Mouse (Mus musculus): ENCODE measurements around the gene Zfp526. TPM values are rescaled to one million over a fixed set of nuclear protein-coding genes. Genes with fewer than 3 reads are reported as not detected.
A peak's percentile ranks its signal among the peaks of the same experiment; 100 is the strongest.

The Zfp526 gene
- polyA plus RNA-seq, 1 experiment from 2014 or later = 2.8 TPM

DNA sequence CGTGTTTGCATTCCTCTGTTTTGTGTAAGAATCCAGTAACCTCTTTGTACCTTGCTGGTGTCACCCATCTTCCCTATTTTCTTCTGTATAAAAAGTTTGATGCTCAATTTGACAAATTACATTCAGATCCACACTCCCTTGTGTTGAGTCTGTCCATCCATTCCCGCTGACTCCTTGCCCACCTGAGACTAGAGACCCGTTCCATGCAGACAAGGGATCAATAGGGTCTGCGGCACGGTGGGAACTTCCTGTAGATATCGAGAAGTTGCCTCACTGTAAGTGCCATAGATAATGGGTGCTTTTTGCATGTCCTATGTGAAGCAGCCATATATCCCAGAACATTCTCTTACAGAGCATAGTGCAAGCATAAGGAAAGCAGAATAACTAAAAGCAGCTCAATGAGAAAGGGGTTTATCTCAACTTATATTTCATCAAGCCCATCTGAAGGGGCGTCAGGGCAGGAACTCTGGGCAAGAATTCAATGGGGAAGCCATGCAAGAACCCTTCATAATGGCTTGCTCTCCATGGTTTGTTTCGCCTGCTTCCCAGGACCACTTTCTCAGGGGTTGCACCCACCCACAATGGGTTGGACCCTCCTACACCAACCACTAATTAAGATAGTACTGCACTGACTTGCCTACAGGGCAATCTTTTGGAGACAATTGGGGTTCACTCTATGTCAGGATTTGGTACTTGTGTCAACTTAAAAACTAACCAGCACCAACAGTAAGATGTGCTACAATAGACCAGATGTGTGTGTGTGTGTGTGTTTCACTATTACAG is 45.1 kb downstream of the Zfp526 start:
- H3K27me3 ChIP-seq = no peaks in the 10 kb centered on the region
- peaks cover 8% of the 10 kb centered on the region for H3K36me3 ChIP-seq
- no peak overlapping the region for H3K9ac ChIP-seq
- no peak for ATAC-seq (ENCODE audit: low FRiP score, low read depth)
- H3K4me1 ChIP-seq = peaks cover 23% of the 10 kb centered on the region
- peak overlapping the region; percentile 68 for H3K4me2 ChIP-seq (replicated peaks)
- H3K9me3 ChIP-seq = no peaks in the 10 kb centered on the region
- H3K4me3 ChIP-seq = 0 out of 2 replicates have a peak overlapping the region, but pooled peaks have one; percentile 75
- H3K27ac ChIP-seq = no peak overlapping the region
- WGBS = 88% methylated on average over 8 of the region's 8 CpGs

DNA sequence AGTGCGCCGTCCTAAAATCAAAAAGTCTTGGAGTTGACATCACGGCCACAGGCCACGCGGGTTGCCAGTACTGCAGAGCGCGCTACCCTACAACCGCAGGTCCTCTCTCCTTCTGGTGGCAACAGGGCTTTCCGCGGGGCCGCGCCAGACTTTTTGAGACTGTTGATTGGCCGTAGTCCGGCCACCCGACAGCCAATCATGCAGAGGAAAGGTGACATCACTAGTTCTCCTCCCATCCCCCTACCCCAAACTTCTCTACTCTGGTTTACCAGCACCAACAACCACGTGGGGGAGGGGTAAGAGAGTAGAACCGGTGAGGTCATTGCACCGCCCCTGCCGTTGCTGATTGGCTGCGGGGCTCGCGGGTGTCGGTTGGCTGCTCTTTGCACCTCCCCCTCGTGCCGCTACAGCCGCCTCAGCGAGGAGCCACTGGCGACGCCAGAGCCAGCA is 46.1 kb downstream of the Zfp526 start, which contains the start of gene Cic:
Gene Cic (plus strand): TSS at position 404 of the 450 bp plus-strand sequence.
- ATAC-seq (ENCODE audit: low FRiP score, low read depth) = peak; percentile 87
- H3K27ac ChIP-seq = peak within 1 kb of the TSS; percentile 91
- H3K9ac ChIP-seq = peak within 1 kb of the TSS; percentile 78
- peak within 1 kb of the TSS; percentile 75 for H3K4me3 ChIP-seq
- H3K27me3 ChIP-seq = no peaks in the 10 kb centered on the region
- H3K9me3 ChIP-seq = no peaks in the 10 kb centered on the region
- H3K4me1 ChIP-seq = peaks cover 23% of the 10 kb centered on the region
- H3K4me2 ChIP-seq (replicated peaks) = peak within 1 kb of the TSS; percentile 74
- WGBS = under 1% methylated on average over 29 of the region's 29 CpGs
- H3K36me3 ChIP-seq = peaks cover 17% of the 10 kb centered on the region

DNA sequence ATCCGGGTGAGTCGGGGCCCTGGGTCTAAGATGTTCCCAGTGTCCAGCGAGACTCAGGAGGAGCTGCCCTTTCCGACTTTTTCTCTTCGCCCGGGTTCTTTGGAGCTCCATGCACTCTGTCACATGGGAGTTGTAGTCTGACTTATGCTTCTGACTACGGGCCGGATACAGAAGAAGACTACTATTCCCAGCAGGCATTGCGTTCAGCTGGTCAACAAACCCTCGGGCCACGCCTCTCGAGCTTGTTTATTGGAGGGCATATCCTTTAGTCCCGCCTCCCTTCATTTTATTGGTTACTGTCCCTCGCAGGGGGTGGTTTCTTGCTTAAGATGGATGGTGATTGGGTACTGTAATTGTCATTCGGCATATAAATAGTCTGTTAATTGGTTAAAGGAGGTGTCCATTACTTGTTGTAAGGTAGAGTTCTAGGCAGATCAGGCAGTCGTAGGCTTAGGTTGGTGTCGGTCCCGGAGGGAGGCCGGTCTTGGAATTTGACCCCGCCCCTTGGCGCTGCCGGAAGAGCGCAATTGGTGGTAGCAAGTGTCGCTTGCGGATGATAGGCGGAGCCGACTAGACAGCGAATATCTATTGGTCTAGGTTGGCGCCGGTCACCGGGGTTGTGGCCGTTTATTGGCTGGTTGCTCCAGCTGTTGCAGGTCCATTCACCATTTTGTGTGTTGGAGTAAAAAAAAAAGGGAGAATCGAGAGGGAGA is 46.7 kb downstream of the Zfp526 start:
- H3K4me1 ChIP-seq = peaks cover 23% of the 10 kb centered on the region
- ATAC-seq (ENCODE audit: low FRiP score, low read depth) = peak; percentile 96
- H3K27me3 ChIP-seq = no peaks in the 10 kb centered on the region
- peak overlapping the region; percentile 91 for H3K27ac ChIP-seq
- no peaks in the 10 kb centered on the region for H3K9me3 ChIP-seq
- 0% methylated on average over 33 of the region's 33 CpGs for WGBS
- peak overlapping the region; percentile 75 for H3K4me3 ChIP-seq
- peaks cover 23% of the 10 kb centered on the region for H3K36me3 ChIP-seq
- peak overlapping the region; percentile 74 for H3K4me2 ChIP-seq (replicated peaks)
- H3K9ac ChIP-seq = peak overlapping the region; percentile 78

DNA sequence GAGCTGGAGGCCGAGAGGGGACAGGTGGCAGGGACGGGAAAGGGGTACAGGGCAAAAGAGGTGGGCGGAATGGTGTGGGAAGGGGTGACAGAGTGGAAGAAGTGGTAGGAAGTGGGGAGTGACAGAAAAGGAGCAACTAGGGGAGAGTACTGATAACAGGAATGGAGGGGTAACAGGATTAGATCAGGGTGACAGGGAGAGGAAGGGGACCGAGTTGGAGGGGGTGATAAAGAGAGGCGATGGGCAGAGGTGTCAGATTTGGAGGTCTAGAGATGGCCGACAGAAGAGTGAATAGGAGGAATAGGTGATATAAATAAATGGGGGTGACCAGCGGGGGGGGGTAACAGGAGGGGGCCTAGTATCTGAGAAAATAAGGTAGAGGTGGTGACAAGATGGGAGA is 47.4 kb downstream of the Zfp526 start:
- Histone ChIP-seq H3K4me2 (replicated peaks) (peak overlapping the region; percentile 74), H3K4me1 (peaks cover 29% of the 10 kb centered on the region), H3K27ac (peak overlapping the region; percentile 72; the same call in 1 of the 2 replicates), H3K9ac (peak overlapping the region; percentile 78), H3K9me3 (no peaks in the 10 kb centered on the region), H3K4me3 (peak overlapping the region; percentile 75), H3K36me3 (peaks cover 30% of the 10 kb centered on the region), H3K27me3 (no peaks in the 10 kb centered on the region)
- WGBS = under 1% methylated on average over 7 of the region's 7 CpGs
- ATAC-seq (ENCODE audit: low FRiP score, low read depth) = no peak

DNA sequence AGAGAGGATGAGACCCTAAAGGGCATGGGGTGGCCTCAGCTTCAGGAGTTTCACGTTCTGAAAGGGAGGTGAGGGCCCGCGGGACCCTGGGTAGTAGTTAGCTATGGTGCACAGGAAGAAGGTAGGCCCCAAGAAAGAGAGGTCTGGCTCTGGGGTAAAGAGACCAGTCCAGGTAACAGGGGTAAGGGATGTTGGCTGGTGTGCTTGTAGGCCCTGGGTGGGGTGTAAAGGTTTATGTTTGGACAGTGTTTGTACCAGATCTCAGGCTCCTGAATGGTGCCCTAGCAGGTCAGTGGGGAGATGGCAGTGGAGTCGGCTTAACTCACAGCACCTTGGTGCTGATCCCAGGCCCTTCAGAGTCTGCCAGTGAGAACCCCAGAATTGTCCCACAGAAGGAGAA is 47.8 kb downstream of the Zfp526 start:
- H3K4me3 ChIP-seq = peak overlapping the region; percentile 75
- peak overlapping the region; percentile 78 for H3K9ac ChIP-seq
- peak overlapping the region; percentile 74 for H3K4me2 ChIP-seq (replicated peaks)
- 52% methylated on average over 4 of the region's 4 CpGs for WGBS
- ATAC-seq (ENCODE audit: low FRiP score, low read depth) = no peak
- H3K4me1 ChIP-seq = peaks cover 33% of the 10 kb centered on the region
- H3K27ac ChIP-seq = peak overlapping the region; percentile 72; the same call in 1 of the 2 replicates
- H3K27me3 ChIP-seq = no peaks in the 10 kb centered on the region
- H3K9me3 ChIP-seq = no peaks in the 10 kb centered on the region
- peaks cover 34% of the 10 kb centered on the region for H3K36me3 ChIP-seq

DNA sequence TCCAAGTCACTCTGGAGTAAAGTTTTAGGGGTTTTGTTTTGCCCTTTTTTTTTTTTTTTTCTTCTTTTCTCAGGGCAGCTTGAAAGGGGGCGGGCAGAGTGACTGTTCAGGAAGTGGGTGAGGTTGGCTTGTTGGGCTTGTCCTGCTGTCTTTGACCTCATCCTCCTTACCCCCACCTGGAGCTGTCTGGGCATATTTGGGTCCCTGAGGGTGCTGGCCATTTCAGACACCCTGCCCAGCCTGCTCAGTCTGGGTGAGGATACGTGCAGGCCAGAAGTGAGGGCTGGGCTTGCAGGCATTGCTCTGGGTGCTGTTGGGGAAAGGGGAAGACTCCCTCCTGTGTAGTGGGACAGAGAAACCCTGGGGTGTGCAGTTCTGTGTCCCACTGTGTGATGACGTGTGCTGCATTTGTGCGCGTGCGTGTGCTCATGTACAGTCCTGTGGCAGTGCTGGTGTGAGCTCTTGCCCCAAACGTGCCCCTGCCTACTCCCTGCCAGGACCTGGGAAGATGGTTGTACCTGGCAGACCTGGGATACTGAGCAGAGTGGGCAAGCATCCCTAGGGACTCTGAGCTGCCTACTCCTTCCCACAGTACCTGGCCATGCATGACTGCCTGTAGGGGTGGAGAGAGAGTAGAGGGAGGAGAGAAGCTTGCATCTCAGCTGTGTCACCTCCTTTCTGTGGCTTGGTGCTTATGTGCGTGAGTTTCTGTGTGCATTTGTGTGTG is 48.5 kb downstream of the Zfp526 start:
- Histone ChIP-seq H3K27ac (no peak overlapping the region; the same call in 1 of the 2 replicates), H3K36me3 (peaks cover 37% of the 10 kb centered on the region), H3K9ac (peak overlapping the region; percentile 78), H3K4me1 (peaks cover 40% of the 10 kb centered on the region), H3K4me3 (peak overlapping the region; percentile 75), H3K4me2 (replicated peaks) (peak overlapping the region; percentile 74), H3K9me3 (no peaks in the 10 kb centered on the region), H3K27me3 (no peaks in the 10 kb centered on the region)
- 88% methylated on average over 8 of the region's 8 CpGs for WGBS
- ATAC-seq (ENCODE audit: low FRiP score, low read depth) = no peak

DNA sequence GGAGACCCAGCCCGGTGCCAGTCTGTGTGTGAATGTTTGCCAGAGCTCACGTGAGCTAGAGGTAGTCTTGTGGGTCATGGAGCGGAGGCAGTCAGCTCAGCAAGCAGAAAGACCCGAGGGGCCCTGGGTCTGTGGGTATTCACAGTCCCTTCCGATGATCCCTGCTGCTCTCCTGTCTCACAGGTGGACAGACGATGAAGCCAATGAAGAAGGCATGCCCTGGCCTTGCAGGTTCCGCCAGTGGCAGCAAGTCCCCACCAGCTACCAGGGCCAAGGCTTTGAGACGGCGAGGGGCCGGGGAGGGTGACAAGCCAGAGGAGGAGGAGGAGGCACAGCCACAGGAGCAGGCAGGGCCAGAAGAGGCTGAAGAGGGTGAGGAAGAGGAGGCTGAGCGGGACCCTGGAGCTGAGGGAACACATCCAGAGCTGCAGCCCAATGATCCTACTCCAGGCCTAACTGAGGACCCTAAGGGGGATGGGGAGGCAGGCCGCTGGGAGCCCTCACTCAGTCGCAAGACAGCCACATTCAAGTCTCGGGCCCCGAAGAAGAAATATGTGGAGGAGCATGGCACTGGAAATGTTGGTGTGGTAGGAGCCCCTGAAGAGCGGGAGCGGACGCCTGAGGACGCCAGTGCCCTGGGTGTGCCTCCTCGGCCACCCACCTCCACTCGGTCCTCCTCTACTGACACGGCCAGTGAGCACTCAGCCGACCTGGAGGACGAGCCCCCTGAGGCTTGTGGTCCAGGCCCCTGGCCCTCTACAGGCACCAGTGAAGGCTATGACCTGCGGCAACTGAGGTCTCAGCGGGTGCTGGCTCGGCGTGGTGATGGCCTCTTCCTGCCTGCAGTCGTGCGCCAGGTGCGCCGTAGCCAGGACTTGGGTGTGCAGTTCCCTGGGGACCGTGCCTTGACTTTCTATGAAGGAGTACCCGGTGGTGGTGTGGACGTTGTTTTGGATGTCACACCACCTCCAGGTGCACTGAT is 49.7 kb downstream of the Zfp526 start:
- H3K4me1 ChIP-seq = peaks cover 52% of the 10 kb centered on the region
- peak overlapping the region; percentile 13; the same call in 1 of the 2 replicates for H3K9ac ChIP-seq
- peaks cover 44% of the 10 kb centered on the region for H3K36me3 ChIP-seq
- 88% methylated on average over 35 of the region's 35 CpGs for WGBS
- ATAC-seq (ENCODE audit: low FRiP score, low read depth) = no peak
- no peaks in the 10 kb centered on the region for H3K27me3 ChIP-seq
- H3K9me3 ChIP-seq = no peaks in the 10 kb centered on the region
- no peak overlapping the region for H3K27ac ChIP-seq
- H3K4me2 ChIP-seq (replicated peaks) = no peak overlapping the region
- H3K4me3 ChIP-seq = no peak overlapping the region

DNA sequence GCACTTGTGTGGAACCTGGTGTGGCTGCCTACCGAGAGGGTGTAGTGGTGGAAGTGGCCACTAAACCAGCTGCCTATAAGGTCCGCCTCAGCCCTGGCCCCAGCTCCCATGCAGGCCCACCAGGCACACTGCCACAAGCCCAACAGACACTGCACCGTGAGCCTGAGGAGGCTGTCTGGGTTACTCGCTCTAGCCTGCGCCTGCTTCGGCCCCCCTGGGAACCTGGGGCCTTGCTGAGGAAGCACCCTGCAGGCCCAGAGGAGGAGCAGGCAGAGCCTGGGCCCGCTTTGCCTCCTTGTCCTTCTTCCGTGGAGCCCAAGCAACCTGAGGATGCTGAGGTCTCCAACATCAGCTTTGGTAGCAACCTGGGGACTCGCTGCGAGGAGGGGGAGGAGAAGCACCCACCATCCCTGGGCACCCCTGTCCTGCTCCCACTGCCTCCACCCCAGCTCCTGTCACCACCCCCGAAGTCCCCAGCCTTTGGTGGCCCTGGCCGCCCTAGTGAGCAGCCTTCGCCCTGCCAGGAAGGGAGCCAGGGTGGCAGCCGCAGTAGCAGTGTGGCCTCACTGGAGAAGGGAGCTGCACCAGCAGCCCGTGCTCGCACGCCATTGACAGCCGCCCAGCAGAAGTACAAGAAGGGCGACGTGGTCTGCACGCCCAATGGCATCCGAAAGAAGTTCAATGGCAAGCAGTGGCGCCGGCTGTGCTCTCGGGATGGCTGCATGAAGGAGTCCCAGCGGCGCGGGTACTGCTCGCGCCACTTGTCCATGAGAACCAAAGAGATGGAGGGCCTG is 50.6 kb downstream of the Zfp526 start:
- H3K4me1 ChIP-seq = peaks cover 56% of the 10 kb centered on the region
- ATAC-seq (ENCODE audit: low FRiP score, low read depth) = no peak
- no peak overlapping the region for H3K9ac ChIP-seq
- no peaks in the 10 kb centered on the region for H3K27me3 ChIP-seq
- 83% methylated on average over 30 of the region's 30 CpGs for WGBS
- H3K36me3 ChIP-seq = peaks cover 44% of the 10 kb centered on the region
- H3K27ac ChIP-seq = no peak overlapping the region
- no peak overlapping the region for H3K4me2 ChIP-seq (replicated peaks)
- no peaks in the 10 kb centered on the region for H3K9me3 ChIP-seq
- H3K4me3 ChIP-seq = no peak overlapping the region

DNA sequence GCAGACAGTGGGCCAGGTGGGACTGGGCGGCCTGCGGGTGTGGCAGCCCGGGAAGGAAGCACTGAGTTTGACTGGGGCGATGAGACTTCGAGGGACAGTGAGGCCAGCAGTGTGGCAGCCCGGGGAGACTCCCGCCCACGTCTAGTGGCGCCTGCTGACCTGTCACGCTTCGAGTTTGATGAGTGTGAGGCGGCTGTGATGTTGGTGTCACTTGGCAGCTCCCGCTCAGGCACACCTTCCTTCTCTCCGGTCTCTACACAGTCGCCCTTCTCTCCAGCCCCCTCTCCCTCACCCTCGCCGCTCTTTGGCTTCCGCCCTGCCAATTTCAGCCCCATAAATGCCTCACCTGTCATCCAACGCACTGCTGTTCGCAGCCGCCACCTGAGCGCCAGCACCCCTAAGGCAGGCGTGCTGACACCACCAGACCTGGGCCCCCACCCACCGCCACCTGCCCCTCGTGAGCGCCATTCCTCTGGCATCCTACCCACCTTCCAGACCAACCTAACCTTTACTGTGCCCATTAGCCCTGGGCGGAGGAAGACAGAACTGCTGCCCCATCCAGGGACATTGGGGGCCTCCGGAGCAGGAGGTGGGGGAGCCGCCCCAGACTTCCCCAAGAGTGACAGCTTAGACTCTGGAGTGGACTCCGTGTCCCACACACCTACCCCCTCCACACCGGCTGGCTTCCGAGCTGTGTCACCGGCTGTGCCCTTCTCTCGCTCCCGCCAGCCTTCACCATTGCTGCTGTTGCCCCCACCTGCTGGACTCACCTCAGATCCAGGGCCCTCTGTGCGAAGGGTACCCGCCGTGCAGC is 51.4 kb downstream of the Zfp526 start:
- no peak overlapping the region for H3K4me3 ChIP-seq
- no peaks in the 10 kb centered on the region for H3K27me3 ChIP-seq
- H3K36me3 ChIP-seq = peaks cover 44% of the 10 kb centered on the region
- no peak for ATAC-seq (ENCODE audit: low FRiP score, low read depth)
- 83% methylated on average over 38 of the region's 38 CpGs for WGBS
- H3K9ac ChIP-seq = no peak overlapping the region
- no peak overlapping the region for H3K27ac ChIP-seq
- H3K9me3 ChIP-seq = no peaks in the 10 kb centered on the region
- H3K4me1 ChIP-seq = peaks cover 61% of the 10 kb centered on the region
- no peak overlapping the region for H3K4me2 ChIP-seq (replicated peaks)
